Mouse (Mus musculus) neural tube, embryonic 15.5 days (tissue): ENCODE measurements around the gene H2-Ab1. TPM values are rescaled to one million over a fixed set of nuclear protein-coding genes. Genes with fewer than 3 reads are reported as not detected.

Experiments
- ATAC-seq: fragments of 200-750 bp; cut with Nextera tagmentation; 2 replicates; pipeline ENCODE4 v1.8.0; 2017; ENCODE audit warnings: mild to moderate bottlenecking, moderate TSS enrichment, moderate library complexity; ENCODE audit not compliant: low FRiP score
- H3K27ac ChIP-seq: fragments of 300-500 bp; sonication (generic); replicated peaks from 2 replicates; pipeline ENCODE4 v1.5.1; 2015; ENCODE audit warnings: mild to moderate bottlenecking, inconsistent platforms
- H3K27me3 ChIP-seq: fragments of 300-500 bp; sonication (generic); replicated peaks from 2 replicates; pipeline ENCODE4 v1.6.1; 2015; ENCODE audit warnings: inconsistent platforms
- H3K36me3 ChIP-seq: fragments of 300-500 bp; sonication (generic); 2 replicates; pipeline ENCODE4 v1.6.1; 2015; ENCODE audit warnings: inconsistent platforms
- H3K4me1 ChIP-seq: fragments of 300-500 bp; sonication (generic); 2 replicates; pipeline ENCODE4 v1.6.1; 2015; ENCODE audit warnings: inconsistent platforms
- H3K4me2 ChIP-seq: fragments of 300-500 bp; sonication (generic); 2 replicates; pipeline ENCODE4 v1.6.1; 2015; ENCODE audit warnings: inconsistent platforms, mild to moderate bottlenecking, moderate library complexity
- H3K4me3 ChIP-seq: fragments of 300-500 bp; sonication (generic); replicated peaks from 2 replicates; pipeline ENCODE4 v1.5.1; 2015; ENCODE audit warnings: mild to moderate bottlenecking, inconsistent platforms
- H3K9ac ChIP-seq: fragments of 300-500 bp; sonication (generic); replicated peaks from 2 replicates; pipeline ENCODE4 v1.6.1; 2015; ENCODE audit warnings: mild to moderate bottlenecking, inconsistent platforms
- H3K9me3 ChIP-seq: fragments of 300-500 bp; sonication (generic); replicated peaks from 2 replicates; pipeline ENCODE4 v1.6.1; 2016; ENCODE audit warnings: inconsistent platforms
- WGBS: fragments of 180-500 bp; shearing (Covaris S2); methylation state at CpG from one replicate; pipeline ENCODE4 v1.1.7; 2015; ENCODE audit warnings: mixed read lengths; 5-methylcytosine and 5-hydroxymethylcytosine counted together
- polyA plus RNA-seq: library from polyadenylated mRNA; unstranded; fragments of >200 nt; fragmentation: Nextera tagmentation; extraction: Ambion mirVana; gene quantifications from 2 replicates; pipeline ENCODE4 v1.2.1, GENCODE M21; 2015

Gene H2-Ab1
- polyA plus RNA-seq, 1 experiment from 2014 or later = 1.4 TPM

GRCm38 (mm10) chr17:34263811-34264371 lies 6.4 kb downstream of the H2-Ab1 start:
- H3K4me3 ChIP-seq = peak overlapping the region; percentile 44
- no peak for ATAC-seq
- H3K27me3 ChIP-seq = peaks cover 25% of the 10 kb centered on the region
- peaks cover 27% of the 10 kb centered on the region for H3K4me1 ChIP-seq
- H3K36me3 ChIP-seq = no peaks in the 10 kb centered on the region
- H3K9me3 ChIP-seq = no peaks in the 10 kb centered on the region
- H3K4me2 ChIP-seq = peak overlapping the region; percentile 93
- no peak overlapping the region for H3K27ac ChIP-seq
- WGBS = 4% methylated on average over 14 of the region's 14 CpGs
- H3K9ac ChIP-seq = no peak overlapping the region

- H3K27me3 ChIP-seq = peaks cover 23% of the 10 kb centered on the region
- H3K4me2 ChIP-seq = peak overlapping the region; percentile 93
- no peaks in the 10 kb centered on the region for H3K36me3 ChIP-seq
- peak overlapping the region; percentile 40 for H3K9ac ChIP-seq
- under 1% methylated on average over 92 of the region's 93 CpGs for WGBS
- H3K27ac ChIP-seq = no peak overlapping the region
- 0 out of 2 replicates have a peak, but pooled peaks have one; percentile 29 for ATAC-seq
- peak overlapping the region; percentile 44 for H3K4me3 ChIP-seq
- H3K4me1 ChIP-seq = peaks cover 27% of the 10 kb centered on the region
- no peaks in the 10 kb centered on the region for H3K9me3 ChIP-seq
Observed at GRCm38 (mm10) chr17:34264452-34265351, 7.2 kb downstream of the H2-Ab1 start.

GRCm38 (mm10) chr17:34268262-34268661 lies 10.8 kb downstream of the H2-Ab1 start:
- H3K27ac ChIP-seq = no peak overlapping the region
- H3K27me3 ChIP-seq = peaks cover 20% of the 10 kb centered on the region
- no peak overlapping the region for H3K4me3 ChIP-seq
- no peak overlapping the region for H3K9ac ChIP-seq
- no peak overlapping the region for H3K4me2 ChIP-seq
- H3K9me3 ChIP-seq = no peaks in the 10 kb centered on the region
- ATAC-seq = no peak
- H3K4me1 ChIP-seq = peaks cover 21% of the 10 kb centered on the region
- H3K36me3 ChIP-seq = no peaks in the 10 kb centered on the region
- 87% methylated on average over 2 of the region's 2 CpGs for WGBS

DNA sequence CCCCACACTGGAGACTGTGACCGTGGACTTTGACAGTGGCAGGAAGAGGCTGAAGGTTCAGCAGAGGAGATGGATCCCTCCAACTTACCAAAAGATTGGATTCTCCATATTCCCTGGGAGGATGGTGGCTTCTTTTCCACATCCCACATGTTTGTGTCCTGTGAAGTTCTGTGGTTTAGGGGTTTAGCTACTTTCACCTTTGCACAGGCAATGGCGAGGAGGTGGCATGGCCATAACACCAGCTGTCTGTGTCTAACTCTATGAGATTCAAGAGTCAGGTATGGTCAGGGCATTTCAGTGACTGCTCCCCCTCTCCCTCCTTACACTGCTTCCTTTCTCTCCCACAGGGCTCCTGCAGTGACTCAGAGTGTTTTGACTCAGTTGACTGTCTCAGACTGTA lies 11.3 kb downstream of the H2-Ab1 start:
- no peaks in the 10 kb centered on the region for H3K9me3 ChIP-seq
- H3K4me2 ChIP-seq = no peak overlapping the region
- no peak overlapping the region for H3K9ac ChIP-seq
- 95% methylated on average over 2 of the region's 2 CpGs for WGBS
- no peaks in the 10 kb centered on the region for H3K36me3 ChIP-seq
- H3K27me3 ChIP-seq = peaks cover 16% of the 10 kb centered on the region
- ATAC-seq = no peak
- peaks cover 17% of the 10 kb centered on the region for H3K4me1 ChIP-seq
- H3K27ac ChIP-seq = no peak overlapping the region
- no peak overlapping the region for H3K4me3 ChIP-seq

- 76% methylated on average over 4 of the region's 4 CpGs for WGBS
Observed at GRCm38 (mm10) chr17:34269817-34270216, 12.3 kb downstream of the H2-Ab1 start.

DNA sequence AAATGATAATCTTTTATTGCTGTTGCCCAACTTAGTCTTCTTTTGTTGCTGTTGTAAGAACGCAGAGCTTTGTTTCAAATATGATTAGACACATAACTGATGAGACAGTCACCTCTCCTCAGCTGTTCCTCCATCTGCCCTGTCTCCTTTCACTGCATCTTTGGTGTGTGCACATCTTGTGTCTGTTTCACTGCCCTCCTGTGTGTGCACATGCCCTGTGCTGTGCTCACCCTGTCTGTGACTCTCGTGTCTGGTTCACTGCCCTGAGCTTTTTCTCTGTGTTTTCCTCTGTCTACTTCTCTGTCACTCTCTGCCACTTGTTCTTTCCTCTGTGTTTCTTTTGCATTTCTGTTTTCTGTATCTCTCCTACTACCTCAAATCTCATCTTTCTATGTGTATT lies 12.7 kb downstream of the H2-Ab1 start:
- no peak overlapping the region for H3K9ac ChIP-seq
- WGBS = 90% methylated on average over 2 of the region's 2 CpGs
- H3K27me3 ChIP-seq = peaks cover 4% of the 10 kb centered on the region
- no peak for ATAC-seq
- H3K9me3 ChIP-seq = no peaks in the 10 kb centered on the region
- no peak overlapping the region for H3K4me3 ChIP-seq
- no peak overlapping the region for H3K4me2 ChIP-seq
- no peak overlapping the region for H3K27ac ChIP-seq
- H3K36me3 ChIP-seq = no peaks in the 10 kb centered on the region
- H3K4me1 ChIP-seq = peaks cover 2% of the 10 kb centered on the region

More at GRCm38 (mm10) chr17:34269817-34270216, 12.3 kb downstream of the H2-Ab1 start:
- Histone ChIP-seq H3K9ac (no peak overlapping the region), H3K4me1 (peaks cover 6% of the 10 kb centered on the region), H3K4me2 (no peak overlapping the region), H3K27me3 (peaks cover 8% of the 10 kb centered on the region), H3K36me3 (no peaks in the 10 kb centered on the region), H3K4me3 (no peak overlapping the region), H3K27ac (no peak overlapping the region), H3K9me3 (no peaks in the 10 kb centered on the region)
- ATAC-seq = no peak

DNA sequence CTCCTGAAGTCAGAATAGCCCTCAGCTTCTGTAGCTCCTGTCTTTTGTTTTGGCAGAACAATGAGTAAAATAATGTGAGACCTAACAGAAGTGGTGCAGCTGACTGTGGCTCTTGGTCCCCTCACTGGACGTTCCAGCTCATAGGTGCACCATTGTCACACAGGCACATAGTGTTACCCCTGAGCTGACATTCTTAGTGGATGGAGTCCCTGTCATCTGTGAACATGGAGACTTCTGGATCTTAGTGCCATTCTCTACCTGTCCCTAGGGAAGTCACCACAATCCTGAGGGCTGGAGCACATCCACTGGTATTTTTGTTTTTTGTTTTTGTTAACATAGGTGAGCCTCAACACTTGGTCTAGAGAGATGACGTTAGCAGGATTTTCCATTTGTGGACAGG lies 13.5 kb downstream of the H2-Ab1 start:
- Histone ChIP-seq H3K36me3 (no peaks in the 10 kb centered on the region), H3K4me1 (no peaks in the 10 kb centered on the region), H3K4me2 (no peak overlapping the region), H3K27ac (no peak overlapping the region), H3K27me3 (no peaks in the 10 kb centered on the region), H3K9me3 (no peaks in the 10 kb centered on the region), H3K4me3 (no peak overlapping the region), H3K9ac (no peak overlapping the region)
- 77% methylated on average over 2 of the region's 2 CpGs for WGBS
- no peak for ATAC-seq

DNA sequence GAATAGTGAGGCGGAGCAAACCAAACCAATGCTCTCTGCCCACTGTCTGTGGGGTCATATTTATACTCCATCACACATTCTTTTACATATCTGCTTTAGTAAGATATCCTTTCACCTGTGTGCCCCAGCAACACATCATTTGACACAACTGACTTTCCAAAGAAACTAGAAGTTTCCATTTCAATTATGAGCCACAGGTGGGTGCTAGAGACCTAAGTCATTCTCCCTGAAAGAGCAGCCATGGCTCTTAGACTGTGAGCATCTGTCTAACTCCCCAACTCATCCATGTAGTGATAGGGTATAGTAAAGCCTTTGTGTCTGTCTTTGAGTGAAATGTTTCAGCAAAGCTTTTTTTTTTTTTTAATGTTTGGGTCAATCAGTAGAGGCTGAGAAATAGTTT lies 14.6 kb downstream of the H2-Ab1 start:
- no peak for ATAC-seq

GRCm38 (mm10) chr17:34280499-34281038 lies 23.1 kb downstream of the H2-Ab1 start:
- WGBS = 78% methylated on average over 1 of the region's 1 CpGs
- ATAC-seq = no peak

More for the DNA sequence above, 14.6 kb downstream of the H2-Ab1 start:
- no peak overlapping the region for H3K4me3 ChIP-seq
- H3K9me3 ChIP-seq = 0 out of 2 replicates have a peak, but pooled peaks cover under 1% of the 10 kb centered on the region
- no peak overlapping the region for H3K27ac ChIP-seq
- H3K4me2 ChIP-seq = no peak overlapping the region
- no peaks in the 10 kb centered on the region for H3K4me1 ChIP-seq
- H3K36me3 ChIP-seq = no peaks in the 10 kb centered on the region
- H3K9ac ChIP-seq = no peak overlapping the region
- no peaks in the 10 kb centered on the region for H3K27me3 ChIP-seq
- 91% methylated on average over 1 of the region's 1 CpGs for whole genome bisulfite sequencing

GRCm38 (mm10) chr17:34281836-34282235 lies 24.3 kb downstream of the H2-Ab1 start:
- Histone ChIP-seq H3K9me3 (0 out of 2 replicates have a peak, but pooled peaks cover 3% of the 10 kb centered on the region), H3K27ac (no peak overlapping the region), H3K4me2 (no peak overlapping the region), H3K36me3 (no peaks in the 10 kb centered on the region), H3K4me3 (no peak overlapping the region), H3K9ac (no peak overlapping the region), H3K4me1 (no peaks in the 10 kb centered on the region), H3K27me3 (0 out of 2 replicates have a peak, but pooled peaks cover 2% of the 10 kb centered on the region)
- WGBS = 92% methylated on average over 1 of the region's 1 CpGs
- no peak for ATAC-seq

More at GRCm38 (mm10) chr17:34280499-34281038, 23.1 kb downstream of the H2-Ab1 start:
- Histone ChIP-seq H3K4me1 (no peaks in the 10 kb centered on the region), H3K9ac (no peak overlapping the region), H3K4me3 (no peak overlapping the region), H3K4me2 (no peak overlapping the region), H3K27me3 (0 out of 2 replicates have a peak, but pooled peaks cover 2% of the 10 kb centered on the region), H3K36me3 (no peaks in the 10 kb centered on the region), H3K9me3 (0 out of 2 replicates have a peak, but pooled peaks cover 3% of the 10 kb centered on the region), H3K27ac (no peak overlapping the region)

DNA sequence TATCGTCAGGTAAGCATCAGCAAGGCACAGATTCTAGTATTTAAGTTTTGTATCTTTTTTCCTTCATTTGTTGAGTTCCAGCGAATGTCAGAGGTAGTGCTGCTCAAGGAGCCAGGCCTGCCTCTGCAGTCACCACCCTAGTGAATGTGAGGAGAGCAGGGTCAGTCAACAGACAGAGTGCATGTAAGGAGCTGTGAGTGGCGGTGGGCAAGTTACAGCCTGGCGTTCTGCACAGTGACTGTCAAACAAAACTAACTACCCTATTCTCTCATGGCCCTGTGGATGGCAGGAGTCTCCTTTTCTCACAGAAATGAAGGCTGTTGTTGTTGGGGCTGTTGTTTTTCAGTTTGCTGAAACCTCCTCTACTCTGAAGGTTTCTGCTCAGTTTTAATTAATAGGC lies 27.9 kb downstream of the H2-Ab1 start:
- ATAC-seq = no peak
- no peak overlapping the region for H3K27ac ChIP-seq
- no peaks in the 10 kb centered on the region for H3K36me3 ChIP-seq
- H3K9me3 ChIP-seq = no peaks in the 10 kb centered on the region
- WGBS = 73% methylated on average over 4 of the region's 4 CpGs
- H3K4me1 ChIP-seq = no peaks in the 10 kb centered on the region
- no peak overlapping the region for H3K4me3 ChIP-seq
- H3K9ac ChIP-seq = no peak overlapping the region
- H3K27me3 ChIP-seq = 0 out of 2 replicates have a peak, but pooled peaks cover 2% of the 10 kb centered on the region
- H3K4me2 ChIP-seq = no peak overlapping the region
